Mouse (Mus musculus) liver, postnatal 0 days (tissue): ENCODE results near the gene Olfr1054. TPM values are rescaled to one million over a fixed set of nuclear protein-coding genes. Genes with fewer than 3 reads are reported as not detected.

Experiments
- ATAC-seq: fragments of 200-750 bp; cut with Nextera tagmentation; 2 replicates; pipeline ENCODE4 v1.8.0; 2017; ENCODE audit warnings: mild to moderate bottlenecking, moderate library complexity
- DNase-seq: peaks from one replicate; pipeline ENCODE4 v3.0.0-alpha.2; 2016
- H3K27ac ChIP-seq: fragments of 300-500 bp; sonication (generic); 2 replicates; pipeline ENCODE4 v1.5.1; 2014; ENCODE audit warnings: antibody characterized with exemption, moderate library complexity, mild to moderate bottlenecking, low read depth
- H3K27me3 ChIP-seq: fragments of 300-500 bp; sonication (generic); 2 replicates; pipeline ENCODE4 v1.6.1; 2014; ENCODE audit warnings: low read length, control low read depth, mixed read lengths; ENCODE audit not compliant: insufficient read depth
- H3K36me3 ChIP-seq: fragments of 300-500 bp; sonication (generic); replicated peaks from 2 replicates; pipeline ENCODE4 v1.6.1; 2014; ENCODE audit warnings: mild to moderate bottlenecking, control low read depth, low read length, moderate library complexity, mixed read lengths; ENCODE audit not compliant: insufficient read depth
- H3K4me1 ChIP-seq: fragments of 300-500 bp; sonication (generic); 2 replicates; pipeline ENCODE4 v1.6.1; 2014; ENCODE audit warnings: antibody characterized with exemption, mild to moderate bottlenecking, control low read depth; ENCODE audit not compliant: insufficient read depth
- H3K4me2 ChIP-seq: fragments of 300-500 bp; sonication (generic); 2 replicates; pipeline ENCODE4 v1.6.1; 2014; ENCODE audit warnings: low read depth, mild to moderate bottlenecking, low read length, moderate library complexity, mixed read lengths
- H3K4me3 ChIP-seq: fragments of 300-500 bp; sonication (generic); 2 replicates; pipeline ENCODE4 v1.5.1; 2014; ENCODE audit warnings: low read depth, low read length
- H3K9ac ChIP-seq: fragments of 300-500 bp; sonication (generic); replicated peaks from 2 replicates; pipeline ENCODE4 v1.6.1; 2014; ENCODE audit warnings: mild to moderate bottlenecking, moderate library complexity
- H3K9me3 ChIP-seq: fragments of 300-500 bp; sonication (generic); 2 replicates; pipeline ENCODE4 v1.6.1; 2016; ENCODE audit warnings: mild to moderate bottlenecking, control low read depth, low read length, mixed read lengths
- CTCF ChIP-seq: sonication (generic); IDR thresholded peaks from 2 replicates; pipeline ENCODE4 v1.5.1; 2016; ENCODE audit warnings: antibody characterized with exemption, low read depth
- EP300 ChIP-seq: IDR thresholded peaks from 2 replicates; pipeline ENCODE4 v1.6.1; 2016; ENCODE audit warnings: antibody characterized with exemption, low read depth, mild to moderate bottlenecking
- polyA plus RNA-seq: library from polyadenylated mRNA; unstranded; fragments of >200 nt; fragmentation: Nextera tagmentation; extraction: Ambion mirVana; gene quantifications from 2 replicates; pipeline ENCODE4 v1.2.1, GENCODE M21; 2015

The Olfr1054 gene
- polyA plus RNA-seq, 1 experiment from 2014 or later: not detected

DNA sequence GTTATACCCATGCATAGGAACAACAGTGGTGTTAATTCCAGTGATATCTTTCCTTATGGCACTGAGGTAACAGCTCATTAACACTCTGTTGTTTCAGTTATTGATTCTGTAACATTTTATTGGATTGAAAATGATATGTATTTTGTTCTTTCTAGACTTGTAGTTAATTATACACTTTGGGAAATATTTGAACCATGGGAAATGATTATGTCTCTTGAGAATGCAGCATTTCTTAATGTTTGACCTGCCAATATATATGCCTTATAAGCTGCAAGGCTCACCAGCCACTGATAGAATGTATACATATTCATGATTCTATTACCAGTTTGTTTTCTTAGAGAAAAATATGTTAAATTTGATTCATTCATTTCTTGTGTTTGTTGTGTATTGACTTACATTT is 43.1 kb downstream of the Olfr1054 start, which contains the start of gene Olfr1052:
Olfr1052 (plus strand) TSS at position 301 of the 400 bp plus-strand sequence.
- Histone ChIP-seq H3K4me3 (no peak within 1 kb of the TSS), H3K9me3 (no peaks in the 10 kb centered on the region), H3K36me3 (no peaks in the 10 kb centered on the region), H3K4me2 (no peak within 1 kb of the TSS), H3K27ac (no peak within 1 kb of the TSS), H3K27me3 (no peaks in the 10 kb centered on the region), H3K9ac (no peak within 1 kb of the TSS), H3K4me1 (no peaks in the 10 kb centered on the region)
- TF ChIP-seq CTCF: no peak
- TF ChIP-seq EP300: no peak
- no peak for DNase-seq
- no peak for ATAC-seq

Other genes starting within 250 kb of the Olfr1054 start
- gene Olfr1037, start 248.0 kb downstream of the Olfr1054 start, polyA plus RNA-seq: not detected in 2 replicates
- gene Olfr1039, start 199.5 kb downstream of the Olfr1054 start, polyA plus RNA-seq: not detected in 2 replicates
- not detected in 2 replicates for gene Olfr1040, start 188.7 kb downstream of the Olfr1054 start, polyA plus RNA-seq
- not detected in 2 replicates for gene Olfr1042, start 173.6 kb downstream of the Olfr1054 start, polyA plus RNA-seq
- not detected in 2 replicates for gene Olfr1043, start 167.9 kb downstream of the Olfr1054 start, polyA plus RNA-seq
- not detected in 2 replicates for gene Olfr1044, start 157.6 kb downstream of the Olfr1054 start, polyA plus RNA-seq
- not detected in 2 replicates for gene Olfr52, start 149.8 kb downstream of the Olfr1054 start, polyA plus RNA-seq
- gene Olfr1045, start 132.4 kb downstream of the Olfr1054 start, polyA plus RNA-seq: not detected in 2 replicates
- not detected in 2 replicates for gene Olfr1046, start 116.1 kb downstream of the Olfr1054 start, polyA plus RNA-seq
- gene Olfr1047, start 104.0 kb downstream of the Olfr1054 start, polyA plus RNA-seq: not detected in 2 replicates
- not detected in 2 replicates for gene Olfr1048, start 95.1 kb downstream of the Olfr1054 start, polyA plus RNA-seq
- gene Olfr1049, start 77.1 kb downstream of the Olfr1054 start, polyA plus RNA-seq: not detected in 2 replicates
- gene Olfr1051, start 56.3 kb downstream of the Olfr1054 start, polyA plus RNA-seq: not detected in 2 replicates
- not detected in 2 replicates for gene Olfr1052, start 43.0 kb downstream of the Olfr1054 start, polyA plus RNA-seq
- gene Olfr1053, start 20.1 kb downstream of the Olfr1054 start, polyA plus RNA-seq: not detected in 2 replicates
- gene Olfr1055, start 14.9 kb upstream of the Olfr1054 start, polyA plus RNA-seq: not detected in 2 replicates
- gene Olfr1056, start 27.0 kb upstream of the Olfr1054 start, polyA plus RNA-seq: not detected in 2 replicates
- not detected in 2 replicates for gene Olfr1057, start 43.0 kb upstream of the Olfr1054 start, polyA plus RNA-seq
- gene Olfr1058, start 53.1 kb upstream of the Olfr1054 start, polyA plus RNA-seq: not detected in 2 replicates
- gene Olfr1061, start 78.6 kb upstream of the Olfr1054 start, polyA plus RNA-seq: not detected in 2 replicates
- not detected in 2 replicates for gene Olfr1062, start 91.3 kb upstream of the Olfr1054 start, polyA plus RNA-seq
- not detected in 2 replicates for gene Olfr1065, start 115.2 kb upstream of the Olfr1054 start, polyA plus RNA-seq
- not detected in 2 replicates for gene Olfr1066, start 120.8 kb upstream of the Olfr1054 start, polyA plus RNA-seq
- gene Olfr228, start 152.0 kb upstream of the Olfr1054 start, polyA plus RNA-seq: not detected in 2 replicates
- gene Olfr1076, start 173.0 kb upstream of the Olfr1054 start, polyA plus RNA-seq: not detected in 2 replicates
- not detected in 2 replicates for gene Olfr1079, start 207.0 kb upstream of the Olfr1054 start, polyA plus RNA-seq
- gene Olfr1080, start 222.8 kb upstream of the Olfr1054 start, polyA plus RNA-seq: not detected in 2 replicates